Mouse (Mus musculus) heart, embryonic 13.5 days (tissue): ENCODE measurements at regions not wholly inside any gene's neighbourhood (a gene's known extent, or its start where the extent isn't known, plus 50 kb on each side); places are given as distances from the start of the nearest gene placed in this dataset.

Source experiments
- ATAC-seq: fragments of 200-750 bp; cut with Nextera tagmentation; 2 replicates; pipeline ENCODE4 v1.8.0; 2017; ENCODE audit warnings: moderate TSS enrichment; ENCODE audit not compliant: insufficient number of reproducible peaks, low FRiP score, low TSS enrichment; ENCODE audit errors: extremely low read depth
- H3K27ac ChIP-seq: fragments of 300-500 bp; sonication (generic); replicated peaks from 2 replicates; pipeline ENCODE4 v1.5.1; 2015; ENCODE audit warnings: moderate library complexity, mild to moderate bottlenecking, inconsistent platforms
- H3K27me3 ChIP-seq: fragments of 300-500 bp; sonication (generic); replicated peaks from 2 replicates; pipeline ENCODE4 v1.6.1; 2015; ENCODE audit warnings: mild to moderate bottlenecking, inconsistent platforms
- H3K36me3 ChIP-seq: fragments of 300-500 bp; sonication (generic); 2 replicates; pipeline ENCODE4 v1.6.1; 2015; ENCODE audit warnings: mild to moderate bottlenecking, inconsistent platforms
- H3K4me1 ChIP-seq: fragments of 300-500 bp; sonication (generic); 2 replicates; pipeline ENCODE4 v1.6.1; 2015; ENCODE audit warnings: inconsistent platforms
- H3K4me2 ChIP-seq: fragments of 300-500 bp; sonication (generic); 2 replicates; pipeline ENCODE4 v1.6.1; 2015; ENCODE audit warnings: inconsistent platforms, mild to moderate bottlenecking, moderate library complexity
- H3K4me3 ChIP-seq: fragments of 300-500 bp; sonication (generic); 2 replicates; pipeline ENCODE4 v1.5.1; 2015; ENCODE audit warnings: moderate library complexity, mild to moderate bottlenecking, inconsistent platforms
- H3K9ac ChIP-seq: fragments of 300-500 bp; sonication (generic); 2 replicates; pipeline ENCODE4 v1.6.1; 2015; ENCODE audit warnings: inconsistent platforms, mild to moderate bottlenecking, moderate library complexity
- H3K9me3 ChIP-seq: fragments of 300-500 bp; sonication (generic); 2 replicates; pipeline ENCODE4 v1.6.1; 2016; ENCODE audit warnings: inconsistent platforms
- WGBS: fragments of 180-500 bp; shearing (Covaris S2); methylation state at CpG from one replicate; pipeline ENCODE4 v1.1.7; 2015; ENCODE audit warnings: mixed read lengths; 5-methylcytosine and 5-hydroxymethylcytosine counted together

GRCm38 (mm10) chr4:58658206-58658605 is 104.5 kb upstream of the Lpar1 start:
- H3K27ac ChIP-seq = no peak overlapping the region
- no peak overlapping the region for H3K9ac ChIP-seq
- H3K4me3 ChIP-seq = no peak overlapping the region
- no peaks in the 10 kb centered on the region for H3K27me3 ChIP-seq
- WGBS = 65% methylated on average over 6 of the region's 6 CpGs
- H3K9me3 ChIP-seq = no peaks in the 10 kb centered on the region
- H3K4me1 ChIP-seq = no peaks in the 10 kb centered on the region
- no peak overlapping the region for H3K4me2 ChIP-seq
- no peaks in the 10 kb centered on the region for H3K36me3 ChIP-seq
- no peak for ATAC-seq

GRCm38 (mm10) chr4:58647761-58648295 is 94.1 kb upstream of the Lpar1 start:
- 66% methylated on average over 2 of the region's 2 CpGs for WGBS
- no peak overlapping the region for H3K4me3 ChIP-seq
- H3K9me3 ChIP-seq = no peaks in the 10 kb centered on the region
- no peaks in the 10 kb centered on the region for H3K36me3 ChIP-seq
- no peaks in the 10 kb centered on the region for H3K4me1 ChIP-seq
- no peaks in the 10 kb centered on the region for H3K27me3 ChIP-seq
- no peak overlapping the region for H3K4me2 ChIP-seq
- no peak overlapping the region for H3K27ac ChIP-seq
- no peak overlapping the region for H3K9ac ChIP-seq
- no peak for ATAC-seq

GRCm38 (mm10) chr4:58646821-58647220 is 93.1 kb upstream of the Lpar1 start:
- Histone ChIP-seq H3K4me2 (no peak overlapping the region), H3K36me3 (no peaks in the 10 kb centered on the region), H3K4me3 (no peak overlapping the region), H3K4me1 (no peaks in the 10 kb centered on the region), H3K9ac (no peak overlapping the region), H3K9me3 (no peaks in the 10 kb centered on the region), H3K27ac (no peak overlapping the region), H3K27me3 (no peaks in the 10 kb centered on the region)
- WGBS = 84% methylated on average over 6 of the region's 6 CpGs
- no peak for ATAC-seq

- H3K36me3 ChIP-seq = no peaks in the 10 kb centered on the region
- H3K27me3 ChIP-seq = no peaks in the 10 kb centered on the region
- H3K4me2 ChIP-seq = no peak overlapping the region
- no peak overlapping the region for H3K27ac ChIP-seq
- no peak overlapping the region for H3K9ac ChIP-seq
- H3K4me1 ChIP-seq = no peaks in the 10 kb centered on the region
- no peaks in the 10 kb centered on the region for H3K9me3 ChIP-seq
- no peak for ATAC-seq
- WGBS = 38% methylated on average over 4 of the region's 4 CpGs
- no peak overlapping the region for H3K4me3 ChIP-seq
Observed at GRCm38 (mm10) chr4:58643371-58643770, 89.7 kb upstream of the Lpar1 start.

GRCm38 (mm10) chr4:58642236-58642635 is 88.5 kb upstream of the Lpar1 start:
- H3K4me1 ChIP-seq = no peaks in the 10 kb centered on the region
- no peaks in the 10 kb centered on the region for H3K27me3 ChIP-seq
- H3K4me3 ChIP-seq = no peak overlapping the region
- no peak overlapping the region for H3K27ac ChIP-seq
- no peak overlapping the region for H3K9ac ChIP-seq
- no peak for ATAC-seq
- H3K4me2 ChIP-seq = no peak overlapping the region
- no peaks in the 10 kb centered on the region for H3K36me3 ChIP-seq
- WGBS = 85% methylated on average over 10 of the region's 10 CpGs
- H3K9me3 ChIP-seq = no peaks in the 10 kb centered on the region

GRCm38 (mm10) chr4:58632696-58633095 is 79.0 kb upstream of the Lpar1 start:
- Histone ChIP-seq H3K27me3 (no peaks in the 10 kb centered on the region), H3K9ac (no peak overlapping the region), H3K36me3 (no peaks in the 10 kb centered on the region), H3K27ac (no peak overlapping the region), H3K4me2 (no peak overlapping the region), H3K4me1 (no peaks in the 10 kb centered on the region), H3K4me3 (no peak overlapping the region), H3K9me3 (peaks cover 9% of the 10 kb centered on the region; the same call in 1 of the 2 replicates)
- ATAC-seq = no peak
- WGBS = 76% methylated on average over 1 of the region's 1 CpGs

- ATAC-seq = no peak
- H3K4me3 ChIP-seq = no peak overlapping the region
- no peaks in the 10 kb centered on the region for H3K4me1 ChIP-seq
- H3K36me3 ChIP-seq = no peaks in the 10 kb centered on the region
- H3K27ac ChIP-seq = no peak overlapping the region
- no peak overlapping the region for H3K4me2 ChIP-seq
- 77% methylated on average over 4 of the region's 4 CpGs for WGBS
- no peaks in the 10 kb centered on the region for H3K27me3 ChIP-seq
- no peak overlapping the region for H3K9ac ChIP-seq
- H3K9me3 ChIP-seq = peaks cover 9% of the 10 kb centered on the region; the same call in 1 of the 2 replicates
Observed at GRCm38 (mm10) chr4:58631415-58631814, 77.7 kb upstream of the Lpar1 start.

GRCm38 (mm10) chr4:58627021-58627420 is 73.3 kb upstream of the Lpar1 start:
- Histone ChIP-seq H3K27me3 (no peaks in the 10 kb centered on the region), H3K9me3 (peaks cover 14% of the 10 kb centered on the region; the same call in 1 of the 2 replicates), H3K36me3 (no peaks in the 10 kb centered on the region), H3K4me2 (no peak overlapping the region), H3K4me1 (no peaks in the 10 kb centered on the region), H3K4me3 (no peak overlapping the region), H3K9ac (no peak overlapping the region), H3K27ac (no peak overlapping the region)
- 49% methylated on average over 7 of the region's 7 CpGs for WGBS
- no peak for ATAC-seq

- H3K4me1 ChIP-seq = no peaks in the 10 kb centered on the region
- H3K9me3 ChIP-seq = peaks cover 7% of the 10 kb centered on the region; the same call in 1 of the 2 replicates
- H3K36me3 ChIP-seq = no peaks in the 10 kb centered on the region
- no peak overlapping the region for H3K9ac ChIP-seq
- ATAC-seq = no peak
- H3K4me2 ChIP-seq = no peak overlapping the region
- H3K4me3 ChIP-seq = no peak overlapping the region
- H3K27me3 ChIP-seq = no peaks in the 10 kb centered on the region
- 68% methylated on average over 3 of the region's 3 CpGs for WGBS
- H3K27ac ChIP-seq = no peak overlapping the region
Observed at GRCm38 (mm10) chr4:58624059-58624458, 70.4 kb upstream of the Lpar1 start.

- Histone ChIP-seq H3K4me1 (no peaks in the 10 kb centered on the region), H3K9me3 (peaks cover 5% of the 10 kb centered on the region; the same call in 1 of the 2 replicates), H3K9ac (no peak overlapping the region), H3K36me3 (no peaks in the 10 kb centered on the region), H3K4me3 (no peak overlapping the region), H3K27me3 (no peaks in the 10 kb centered on the region), H3K4me2 (no peak overlapping the region), H3K27ac (no peak overlapping the region)
- ATAC-seq = no peak
- 81% methylated on average over 3 of the region's 3 CpGs for WGBS
Observed at GRCm38 (mm10) chr4:58620641-58621040, 66.9 kb upstream of the Lpar1 start.

- Histone ChIP-seq H3K4me3 (no peak overlapping the region), H3K9ac (no peak overlapping the region), H3K36me3 (no peaks in the 10 kb centered on the region), H3K4me2 (no peak overlapping the region), H3K4me1 (no peaks in the 10 kb centered on the region), H3K27ac (no peak overlapping the region), H3K9me3 (no peaks in the 10 kb centered on the region), H3K27me3 (no peaks in the 10 kb centered on the region)
- 68% methylated on average over 3 of the region's 3 CpGs for WGBS
- no peak for ATAC-seq
Observed at GRCm38 (mm10) chr4:58617261-58617660, 63.6 kb upstream of the Lpar1 start.

- no peaks in the 10 kb centered on the region for H3K36me3 ChIP-seq
- H3K4me2 ChIP-seq = no peak overlapping the region
- 40% methylated on average over 6 of the region's 6 CpGs for WGBS
- no peak overlapping the region for H3K27ac ChIP-seq
- H3K4me1 ChIP-seq = no peaks in the 10 kb centered on the region
- no peak overlapping the region for H3K9ac ChIP-seq
- 0 out of 2 replicates have a peak, but pooled peaks cover under 1% of the 10 kb centered on the region for H3K9me3 ChIP-seq
- H3K27me3 ChIP-seq = no peaks in the 10 kb centered on the region
- H3K4me3 ChIP-seq = no peak overlapping the region
- no peak for ATAC-seq
Observed at GRCm38 (mm10) chr4:58613536-58613935, 59.8 kb upstream of the Lpar1 start.
